Mouse (Mus musculus): ENCODE measurements around the gene Izumo1. TPM values are rescaled to one million over a fixed set of nuclear protein-coding genes. Genes with fewer than 3 reads are reported as not detected.
A peak's percentile ranks its signal among the peaks of the same experiment; 100 is the strongest.

The Izumo1 gene
- polyA plus RNA-seq, 1 experiment from 2014 or later = 0.10 TPM

DNA sequence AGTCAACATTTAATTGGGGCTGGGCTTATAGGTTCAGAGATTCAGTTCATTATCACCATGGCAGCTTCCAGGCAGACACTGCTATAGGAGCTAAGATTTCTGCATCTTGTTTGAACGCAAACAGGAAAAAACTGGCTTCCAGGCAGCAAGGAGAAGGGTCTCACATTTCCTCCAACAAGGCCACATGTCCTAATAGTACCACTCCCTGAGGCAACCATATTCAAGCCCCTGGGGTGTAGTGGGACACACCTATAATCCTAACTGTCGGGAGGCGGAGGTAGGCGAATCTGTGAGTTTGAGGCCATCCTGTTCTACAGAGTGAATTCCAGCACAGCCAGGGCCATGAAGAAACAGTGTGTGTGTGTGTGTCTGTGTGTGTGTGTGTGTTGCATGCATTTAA lies 26.4 kb upstream of the Izumo1 start:
- no peak overlapping the region for H3K9ac ChIP-seq
- ATAC-seq (ENCODE audit: low read depth) = no peak
- 85% methylated on average over 4 of the region's 4 CpGs for WGBS
- no peak overlapping the region for H3K4me3 ChIP-seq
- H3K27ac ChIP-seq (replicated peaks) = no peak overlapping the region
- H3K4me1 ChIP-seq (replicated peaks) = no peaks in the 10 kb centered on the region
- H3K27me3 ChIP-seq = no peaks in the 10 kb centered on the region
- no peaks in the 10 kb centered on the region for H3K9me3 ChIP-seq
- H3K36me3 ChIP-seq = no peaks in the 10 kb centered on the region
- no peak overlapping the region for H3K4me2 ChIP-seq

DNA sequence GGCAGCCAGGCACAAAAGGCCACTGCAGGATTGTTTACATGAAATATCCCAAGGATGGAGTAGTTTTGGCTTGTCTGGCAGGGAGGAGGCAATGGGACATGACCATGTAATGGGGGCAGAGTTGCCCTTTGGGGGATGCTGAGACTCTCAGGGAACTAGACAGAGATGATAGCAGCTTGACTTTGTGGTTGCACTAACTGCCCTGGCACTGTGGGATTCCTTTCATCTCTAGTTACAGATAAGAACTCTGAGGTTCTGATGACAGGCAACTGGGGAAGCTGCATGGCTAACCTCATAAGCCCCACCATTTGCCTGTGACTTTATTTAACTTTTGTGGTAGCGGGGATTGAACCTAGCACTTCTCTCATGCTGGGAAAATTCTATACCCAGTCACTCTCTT lies 25.5 kb upstream of the Izumo1 start:
- no peak overlapping the region for H3K27ac ChIP-seq (replicated peaks)
- 88% methylated on average over 1 of the region's 1 CpGs for WGBS

DNA sequence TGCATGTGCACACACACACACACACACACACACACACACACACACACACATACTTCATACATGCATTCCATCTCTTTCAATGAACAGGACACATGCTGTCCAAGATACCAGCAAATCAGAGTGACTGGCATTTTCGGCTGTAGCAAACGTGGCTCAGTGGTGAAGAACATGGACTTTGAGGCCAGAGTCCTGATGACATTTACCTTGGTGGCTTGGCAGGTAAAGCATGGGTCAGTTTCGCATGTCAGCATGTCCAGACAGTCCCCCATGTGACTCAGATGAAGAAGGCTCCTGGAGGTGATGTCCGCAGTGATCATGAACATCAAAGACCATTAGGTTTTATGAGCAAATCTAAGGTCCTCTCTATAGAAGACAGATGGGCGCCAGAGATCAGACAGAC lies 24.6 kb upstream of the Izumo1 start:
- whole genome bisulfite sequencing = 90% methylated on average over 5 of the region's 5 CpGs
- H3K36me3 ChIP-seq = no peaks in the 10 kb centered on the region
- H3K9ac ChIP-seq = no peak overlapping the region
- H3K4me3 ChIP-seq = no peak overlapping the region
- H3K27ac ChIP-seq (replicated peaks) = no peak overlapping the region
- no peak overlapping the region for H3K4me2 ChIP-seq
- H3K4me1 ChIP-seq (replicated peaks) = no peaks in the 10 kb centered on the region
- H3K9me3 ChIP-seq = no peaks in the 10 kb centered on the region
- ATAC-seq (ENCODE audit: low read depth) = no peak
- H3K27me3 ChIP-seq = no peaks in the 10 kb centered on the region

More for the DNA sequence above, 25.5 kb upstream of the Izumo1 start:
- Histone ChIP-seq H3K9me3 (no peaks in the 10 kb centered on the region), H3K4me2 (no peak overlapping the region), H3K36me3 (no peaks in the 10 kb centered on the region), H3K9ac (no peak overlapping the region), H3K4me3 (no peak overlapping the region), H3K27me3 (no peaks in the 10 kb centered on the region), H3K4me1 (replicated peaks) (no peaks in the 10 kb centered on the region)
- ATAC-seq (ENCODE audit: low read depth) = no peak

DNA sequence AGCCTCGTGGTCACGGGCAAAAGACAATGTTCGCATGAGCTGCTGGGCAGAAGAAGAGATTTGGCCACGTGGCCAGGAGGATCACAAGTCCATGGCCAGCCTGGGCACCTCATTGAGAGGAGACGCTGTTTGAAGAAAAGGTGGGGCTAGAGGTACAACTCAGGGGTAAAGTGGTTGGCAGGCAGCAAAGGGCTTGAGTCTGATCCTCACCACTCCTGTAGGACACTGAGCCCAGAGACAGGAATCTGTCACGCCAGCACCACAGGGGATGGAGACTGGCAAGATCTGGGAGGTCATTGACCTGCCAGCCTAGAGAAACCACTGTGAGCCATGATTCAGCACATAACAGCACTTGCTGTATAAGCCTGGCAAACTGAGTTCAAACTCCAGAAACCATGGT lies 24.1 kb upstream of the Izumo1 start:
- Histone ChIP-seq H3K4me2 (no peak overlapping the region), H3K9ac (no peak overlapping the region), H3K4me1 (replicated peaks) (no peaks in the 10 kb centered on the region), H3K36me3 (no peaks in the 10 kb centered on the region), H3K27ac (replicated peaks) (no peak overlapping the region), H3K4me3 (no peak overlapping the region), H3K9me3 (no peaks in the 10 kb centered on the region), H3K27me3 (no peaks in the 10 kb centered on the region)
- ATAC-seq (ENCODE audit: low read depth) = no peak
- WGBS = 95% methylated on average over 6 of the region's 6 CpGs

DNA sequence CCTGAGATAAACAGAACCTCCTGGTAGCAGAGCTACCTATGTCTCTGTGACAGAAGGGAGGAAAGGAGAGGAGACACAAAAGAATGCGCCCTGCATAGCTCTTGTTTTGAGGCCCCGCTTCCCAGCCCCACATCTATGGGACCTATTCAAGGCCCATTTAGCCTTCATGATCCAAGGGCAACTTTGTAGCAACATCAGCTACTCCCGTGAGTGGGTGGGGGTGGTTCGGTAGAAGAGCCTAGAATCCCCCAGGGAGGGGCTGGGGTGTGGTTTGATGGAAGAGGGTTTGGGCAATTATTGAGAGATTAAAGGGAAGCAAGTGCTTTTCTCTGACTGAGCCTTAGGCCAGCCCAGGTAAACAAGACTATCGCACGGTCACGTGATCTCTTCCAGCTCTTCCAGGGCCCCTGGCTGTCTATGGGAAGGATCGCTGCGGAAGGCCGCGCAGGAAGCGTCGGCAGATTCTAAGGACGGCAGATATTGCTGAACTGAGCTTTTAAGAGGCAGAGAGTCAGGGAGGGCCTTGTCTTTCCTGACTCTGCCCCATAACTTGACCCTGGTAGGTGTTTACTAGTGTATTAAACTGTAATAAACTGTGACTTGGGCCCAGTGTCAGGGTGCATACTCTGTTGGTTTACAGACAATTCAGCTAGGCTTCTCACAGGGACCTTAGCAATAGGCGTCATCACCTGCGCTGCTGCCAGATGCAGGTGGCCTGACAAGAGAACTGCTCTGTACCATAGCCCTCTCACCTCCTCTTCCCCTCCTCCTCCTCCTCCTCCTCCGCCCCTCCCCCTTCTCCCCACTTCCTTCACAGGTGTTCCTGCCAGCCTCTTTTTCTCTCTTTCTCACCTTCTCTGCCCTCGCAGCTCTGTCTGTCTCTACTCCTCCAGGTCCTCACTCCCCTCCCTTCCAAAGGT lies 22.4 kb upstream of the Izumo1 start:
- WGBS = 52% methylated on average over 18 of the region's 18 CpGs
- Histone ChIP-seq H3K4me3 (no peak overlapping the region), H3K27ac (replicated peaks) (no peak overlapping the region), H3K9me3 (no peaks in the 10 kb centered on the region), H3K27me3 (no peaks in the 10 kb centered on the region), H3K9ac (no peak overlapping the region), H3K4me2 (no peak overlapping the region), H3K4me1 (replicated peaks) (no peaks in the 10 kb centered on the region), H3K36me3 (no peaks in the 10 kb centered on the region)
- no peak for ATAC-seq (ENCODE audit: low read depth)

DNA sequence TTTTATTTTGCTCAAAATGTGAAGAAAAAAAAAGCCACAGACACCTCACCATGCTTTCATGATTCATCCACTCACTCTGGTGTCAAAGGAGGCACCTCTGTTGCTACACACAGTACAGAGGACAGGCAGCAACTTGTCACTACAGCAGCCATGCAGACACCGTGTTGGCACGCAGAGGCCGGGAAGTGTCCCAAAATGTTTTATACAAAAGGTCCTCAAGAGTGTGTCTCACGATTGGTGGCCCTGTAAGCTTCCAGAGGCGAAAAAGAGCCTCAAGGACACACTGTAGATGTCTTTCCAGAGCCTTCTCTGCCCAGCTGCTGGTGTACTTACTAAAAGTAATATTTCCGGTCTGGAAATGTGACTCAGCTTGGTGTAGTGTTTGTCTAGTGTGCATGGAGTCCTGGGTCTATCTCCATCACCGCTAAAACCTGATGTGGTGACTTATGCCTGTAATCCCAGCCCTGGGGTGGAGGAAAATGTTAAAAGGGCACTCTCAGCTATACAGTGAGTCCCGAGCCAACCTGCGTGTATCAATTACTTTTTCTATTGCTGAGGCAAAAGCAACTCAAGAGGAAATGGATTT lies 15.8 kb upstream of the Izumo1 start:
- Histone ChIP-seq H3K4me3 (no peak overlapping the region), H3K27ac (replicated peaks) (no peak overlapping the region), H3K9me3 (no peaks in the 10 kb centered on the region), H3K4me2 (no peak overlapping the region), H3K36me3 (no peaks in the 10 kb centered on the region), H3K27me3 (no peaks in the 10 kb centered on the region), H3K4me1 (replicated peaks) (no peaks in the 10 kb centered on the region), H3K9ac (no peak overlapping the region)
- ATAC-seq (ENCODE audit: low read depth) = no peak
- WGBS = 87% methylated on average over 9 of the region's 9 CpGs

DNA sequence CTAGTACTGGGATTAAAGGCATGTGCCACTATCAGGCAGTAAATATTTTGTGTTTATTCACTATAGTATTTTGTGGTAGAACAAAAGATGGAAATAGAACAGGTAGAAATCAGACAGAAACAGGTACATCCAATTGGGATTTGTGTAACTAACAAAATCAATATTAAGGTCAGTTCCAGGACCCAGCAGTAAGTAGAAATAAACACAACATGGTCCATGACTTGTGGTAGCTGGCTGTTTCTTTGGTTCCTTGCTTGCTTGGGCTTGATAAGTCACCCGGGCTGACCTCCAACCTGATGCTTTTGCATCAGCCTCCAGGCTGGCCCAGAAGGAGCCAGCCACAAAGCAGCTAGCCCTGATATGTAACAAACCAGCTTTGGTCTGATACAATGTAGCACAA lies 12.1 kb upstream of the Izumo1 start:
- Histone ChIP-seq H3K9ac (no peak overlapping the region), H3K27ac (replicated peaks) (no peak overlapping the region), H3K4me2 (no peak overlapping the region), H3K36me3 (no peaks in the 10 kb centered on the region), H3K27me3 (no peaks in the 10 kb centered on the region), H3K9me3 (no peaks in the 10 kb centered on the region), H3K4me1 (replicated peaks) (no peaks in the 10 kb centered on the region), H3K4me3 (no peak overlapping the region)
- WGBS = 56% methylated on average over 1 of the region's 1 CpGs
- ATAC-seq (ENCODE audit: low read depth) = no peak

DNA sequence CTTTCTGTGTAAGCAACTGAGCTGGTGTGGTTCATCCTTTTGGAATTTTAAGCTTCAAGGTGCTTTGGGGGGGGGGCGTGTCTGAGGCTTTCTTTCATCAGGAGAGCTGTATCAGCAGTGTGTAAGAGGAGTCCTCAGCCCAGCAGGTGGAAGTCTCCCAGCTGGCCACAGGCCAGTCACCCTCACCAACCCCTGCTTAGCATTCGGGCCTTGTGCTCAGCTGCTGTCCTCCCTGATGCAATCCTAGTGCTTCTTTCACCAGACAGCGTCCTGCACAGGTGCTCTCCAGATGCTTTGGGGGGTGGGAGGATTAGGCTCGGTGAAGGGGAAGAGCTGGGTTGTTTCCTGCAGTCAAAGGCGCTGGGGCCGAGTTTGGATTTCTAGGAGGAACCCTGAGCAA lies 5.3 kb upstream of the Izumo1 start:
- Histone ChIP-seq H3K4me1 (replicated peaks) (peaks cover 8% of the 10 kb centered on the region; the same call in 1 of the 2 replicates), H3K27ac (replicated peaks) (no peak overlapping the region), H3K9me3 (no peaks in the 10 kb centered on the region), H3K4me2 (no peak overlapping the region), H3K4me3 (no peak overlapping the region), H3K27me3 (peaks cover 53% of the 10 kb centered on the region), H3K9ac (no peak overlapping the region), H3K36me3 (no peaks in the 10 kb centered on the region)
- no peak for ATAC-seq (ENCODE audit: low read depth)
- whole genome bisulfite sequencing = 26% methylated on average over 6 of the region's 6 CpGs

DNA sequence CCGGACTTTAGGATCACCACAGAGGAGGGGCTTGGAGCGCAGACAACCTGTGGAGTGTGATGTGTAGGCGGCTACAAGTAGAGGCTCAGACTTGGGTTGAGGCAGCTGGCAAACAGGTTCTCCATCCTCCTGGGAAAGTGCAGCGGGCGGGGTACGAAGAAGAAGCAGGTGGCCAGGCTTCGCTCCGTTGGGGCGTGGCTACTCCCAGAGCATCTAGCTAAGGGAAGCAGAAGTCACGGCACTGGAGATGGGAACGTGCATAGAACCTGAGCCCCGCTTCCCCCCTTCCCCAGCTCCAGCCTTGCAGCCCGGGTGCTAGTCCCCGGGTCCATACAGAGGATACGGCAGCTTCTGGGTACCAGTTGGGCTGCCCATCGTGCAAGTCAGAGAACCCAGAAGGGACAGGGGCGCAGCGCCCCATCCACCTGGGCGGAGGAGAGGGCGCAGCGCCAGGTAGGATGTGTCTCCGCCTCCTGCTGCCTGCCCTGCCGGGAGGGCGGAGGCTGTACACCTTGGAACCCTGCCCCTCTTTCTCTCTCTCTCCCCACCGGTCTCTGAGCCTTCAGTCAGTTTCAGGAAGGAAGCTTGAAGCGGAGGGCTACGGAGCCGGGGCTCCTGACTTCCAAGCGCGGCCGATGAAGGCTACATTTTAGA lies 4.4 kb upstream of the Izumo1 start, which contains the start of gene Fut1:
TSS of gene Fut1 (plus strand) at position 248 of the 654 bp plus-strand sequence.
- Histone ChIP-seq H3K4me2 (peak within 1 kb of the TSS; percentile 24), H3K27ac (replicated peaks) (no peak within 1 kb of the TSS), H3K4me3 (0 out of 2 replicates have a peak within 1 kb of the TSS, but pooled peaks have one; percentile 4), H3K36me3 (no peaks in the 10 kb centered on the region), H3K27me3 (peaks cover 53% of the 10 kb centered on the region), H3K9me3 (no peaks in the 10 kb centered on the region), H3K4me1 (replicated peaks) (peaks cover 8% of the 10 kb centered on the region; the same call in 1 of the 2 replicates), H3K9ac (no peak within 1 kb of the TSS)
- ATAC-seq (ENCODE audit: low read depth) = no peak
- WGBS = 8% methylated on average over 31 of the region's 31 CpGs

DNA sequence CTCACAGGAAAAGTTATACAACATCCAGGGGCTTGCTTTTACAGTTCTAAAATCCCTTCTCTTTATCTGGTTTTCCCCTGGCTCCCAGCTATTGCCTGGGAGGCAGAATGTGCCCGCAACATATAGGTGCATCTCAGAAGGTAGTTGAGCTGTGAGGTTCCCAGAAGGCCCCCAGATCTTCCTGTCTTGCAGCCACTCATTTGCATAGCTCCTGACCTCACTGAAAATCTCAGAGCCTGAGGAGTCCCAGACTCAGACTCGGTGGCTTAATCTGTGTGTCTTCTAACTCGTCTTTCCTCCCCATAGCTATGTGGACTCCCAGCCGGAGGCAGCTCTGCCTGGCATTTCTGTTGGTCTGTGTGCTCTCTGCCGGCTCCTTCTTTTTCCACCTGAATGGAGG lies 3.3 kb upstream of the Izumo1 start:
- ATAC-seq (ENCODE audit: low read depth) = no peak
- H3K27ac ChIP-seq (replicated peaks) = no peak overlapping the region
- no peak overlapping the region for H3K9ac ChIP-seq
- H3K4me3 ChIP-seq = no peak overlapping the region
- no peak overlapping the region for H3K4me2 ChIP-seq
- peaks cover 53% of the 10 kb centered on the region for H3K27me3 ChIP-seq
- peaks cover 8% of the 10 kb centered on the region; the same call in 1 of the 2 replicates for H3K4me1 ChIP-seq (replicated peaks)
- WGBS = 75% methylated on average over 5 of the region's 5 CpGs
- H3K36me3 ChIP-seq = no peaks in the 10 kb centered on the region
- no peaks in the 10 kb centered on the region for H3K9me3 ChIP-seq

DNA sequence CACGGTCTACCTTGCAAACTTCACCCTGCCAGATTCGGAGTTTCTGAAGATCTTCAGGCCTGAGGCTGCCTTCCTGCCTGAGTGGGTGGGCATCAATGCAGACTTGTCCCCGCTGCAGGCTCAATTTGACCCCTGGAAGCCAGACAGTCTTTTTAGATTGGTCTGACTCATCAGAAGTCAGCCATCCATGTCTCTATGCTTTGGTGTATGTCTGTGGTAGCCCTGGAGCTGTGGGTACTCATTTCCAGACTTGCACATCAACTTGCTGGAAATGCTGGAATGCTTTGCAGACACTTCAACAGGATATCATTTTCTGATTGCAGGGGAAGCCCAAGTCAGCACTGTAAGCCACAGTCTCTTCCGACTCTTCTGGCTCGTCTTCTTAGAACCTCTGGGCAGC lies 2.0 kb upstream of the Izumo1 start:
- peaks cover 8% of the 10 kb centered on the region; the same call in 1 of the 2 replicates for H3K4me1 ChIP-seq (replicated peaks)
- H3K36me3 ChIP-seq = no peaks in the 10 kb centered on the region
- no peak overlapping the region for H3K27ac ChIP-seq (replicated peaks)
- H3K27me3 ChIP-seq = peaks cover 53% of the 10 kb centered on the region
- no peak overlapping the region for H3K9ac ChIP-seq
- 85% methylated on average over 5 of the region's 5 CpGs for WGBS
- ATAC-seq (ENCODE audit: low read depth) = no peak
- no peak overlapping the region for H3K4me2 ChIP-seq
- no peaks in the 10 kb centered on the region for H3K9me3 ChIP-seq
- no peak overlapping the region for H3K4me3 ChIP-seq

DNA sequence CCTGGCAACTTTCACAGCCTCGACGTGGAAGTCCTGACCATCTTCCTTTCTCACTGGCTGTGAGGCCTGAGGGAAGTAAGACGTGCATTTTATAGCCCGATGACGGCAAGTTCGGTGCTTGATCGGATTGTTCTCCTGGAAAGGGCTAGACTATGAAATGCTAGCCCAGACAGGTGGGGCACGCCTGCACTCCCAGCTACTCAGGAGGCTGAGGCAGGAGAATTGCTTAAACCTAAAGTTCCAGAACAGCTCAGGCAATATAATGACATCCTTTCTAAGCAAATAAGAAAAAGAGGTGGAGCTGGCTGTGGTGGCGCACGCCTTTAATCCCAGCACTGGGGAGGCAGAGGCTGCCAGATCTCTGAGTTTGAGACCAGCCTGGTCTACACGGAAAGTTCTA lies 1.9 kb downstream of the Izumo1 start:
- Histone ChIP-seq H3K4me1 (replicated peaks) (peaks cover 12% of the 10 kb centered on the region), H3K4me3 (no peak overlapping the region), H3K9ac (no peak overlapping the region), H3K27ac (replicated peaks) (no peak overlapping the region), H3K9me3 (no peaks in the 10 kb centered on the region), H3K27me3 (peaks cover 26% of the 10 kb centered on the region), H3K4me2 (no peak overlapping the region), H3K36me3 (no peaks in the 10 kb centered on the region)
- WGBS = 94% methylated on average over 11 of the region's 11 CpGs
- ATAC-seq (ENCODE audit: low read depth) = no peak
